Mouse (Mus musculus): ENCODE measurements around the gene Fhit.
"Not testable (repeated sequence)": the region's sequence is repeated elsewhere in the genome, so short reads cannot be mapped to it uniquely, and the experiment has no call there.

The Fhit gene

DNA sequence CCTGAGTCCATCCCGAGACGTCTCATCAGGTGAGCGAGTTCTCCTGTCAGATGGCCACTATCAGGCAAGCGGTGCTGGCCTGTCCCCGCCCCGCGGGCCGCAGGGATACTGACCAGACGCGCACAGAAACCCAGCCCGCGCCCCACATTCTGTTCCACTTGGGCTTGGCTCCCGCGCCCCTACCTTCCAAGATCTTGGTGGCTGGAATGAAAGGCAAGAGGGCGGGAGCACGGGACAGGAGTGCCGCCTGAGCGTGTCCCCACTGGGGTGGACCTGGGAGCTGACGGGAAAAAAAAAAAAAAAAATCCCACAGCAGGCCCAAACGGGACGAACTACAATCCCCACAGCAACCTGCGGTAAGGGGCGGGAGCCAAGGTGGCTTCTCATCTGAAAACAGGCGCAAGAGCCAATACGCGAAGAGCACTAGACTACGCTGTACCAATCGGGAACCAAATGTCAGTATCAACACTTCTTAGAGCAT is at the start of gene Fhit:
Gene Fhit, minus strand, starts transcription at position 285 of the 481 bp plus-strand sequence.
- CTCF ChIA-PET: no interaction called here

- CTCF ChIA-PET: no interaction called here
These were observed 45.0 kb upstream of the Fhit start for GRCm38 (mm10) chr14:11206786-11207185.

GRCm38 (mm10) chr14:11160806-11161450 is 907 bp downstream of the Fhit start:
- CTCF ChIA-PET: no interaction called here

DNA sequence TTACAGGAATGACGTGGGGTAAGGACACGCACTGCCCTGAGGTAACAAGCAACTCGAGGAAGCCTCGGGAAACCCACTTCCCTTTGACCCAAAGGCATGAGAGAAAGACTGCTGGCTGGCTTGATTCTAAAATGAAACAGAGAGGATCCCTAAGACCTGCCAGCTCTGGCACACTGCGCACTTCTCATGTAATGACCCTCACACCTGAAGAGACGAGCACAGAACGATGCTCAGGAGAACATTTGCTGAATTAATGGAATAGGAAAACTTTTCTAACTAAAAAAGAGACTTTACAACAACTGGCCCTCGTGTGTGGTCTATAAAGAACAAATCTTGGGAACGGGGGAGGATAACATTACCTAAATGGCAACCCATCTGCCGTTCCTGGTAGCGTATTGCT is 2.2 kb downstream of the Fhit start:
- CTCF ChIA-PET: no interaction called here

DNA sequence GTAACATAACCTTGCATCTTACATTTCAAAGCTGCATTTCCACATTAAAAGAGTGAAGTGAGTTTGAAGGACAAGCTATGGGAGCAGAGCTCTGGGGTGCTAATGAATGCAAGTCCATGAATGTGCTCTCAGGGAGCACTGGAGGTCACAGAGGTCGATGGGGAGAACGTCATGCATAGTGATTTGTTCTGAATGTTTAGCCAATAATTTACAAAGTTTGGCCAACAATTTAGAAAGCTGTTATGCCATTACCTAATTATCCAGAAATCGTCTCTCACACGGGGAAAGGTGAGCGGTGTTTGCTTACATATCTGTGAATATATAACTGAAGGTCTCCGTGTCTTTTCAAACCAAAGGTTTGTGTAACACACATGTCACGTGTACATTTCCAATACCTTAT is 2.8 kb downstream of the Fhit start:
- CTCF ChIA-PET: no interaction called here

GRCm38 (mm10) chr14:11157741-11158140 is 4.1 kb downstream of the Fhit start:
- CTCF ChIA-PET: no interaction called here

GRCm38 (mm10) chr14:11151634-11152321 is 10.1 kb downstream of the Fhit start:
- CTCF ChIA-PET: no interaction called here

DNA sequence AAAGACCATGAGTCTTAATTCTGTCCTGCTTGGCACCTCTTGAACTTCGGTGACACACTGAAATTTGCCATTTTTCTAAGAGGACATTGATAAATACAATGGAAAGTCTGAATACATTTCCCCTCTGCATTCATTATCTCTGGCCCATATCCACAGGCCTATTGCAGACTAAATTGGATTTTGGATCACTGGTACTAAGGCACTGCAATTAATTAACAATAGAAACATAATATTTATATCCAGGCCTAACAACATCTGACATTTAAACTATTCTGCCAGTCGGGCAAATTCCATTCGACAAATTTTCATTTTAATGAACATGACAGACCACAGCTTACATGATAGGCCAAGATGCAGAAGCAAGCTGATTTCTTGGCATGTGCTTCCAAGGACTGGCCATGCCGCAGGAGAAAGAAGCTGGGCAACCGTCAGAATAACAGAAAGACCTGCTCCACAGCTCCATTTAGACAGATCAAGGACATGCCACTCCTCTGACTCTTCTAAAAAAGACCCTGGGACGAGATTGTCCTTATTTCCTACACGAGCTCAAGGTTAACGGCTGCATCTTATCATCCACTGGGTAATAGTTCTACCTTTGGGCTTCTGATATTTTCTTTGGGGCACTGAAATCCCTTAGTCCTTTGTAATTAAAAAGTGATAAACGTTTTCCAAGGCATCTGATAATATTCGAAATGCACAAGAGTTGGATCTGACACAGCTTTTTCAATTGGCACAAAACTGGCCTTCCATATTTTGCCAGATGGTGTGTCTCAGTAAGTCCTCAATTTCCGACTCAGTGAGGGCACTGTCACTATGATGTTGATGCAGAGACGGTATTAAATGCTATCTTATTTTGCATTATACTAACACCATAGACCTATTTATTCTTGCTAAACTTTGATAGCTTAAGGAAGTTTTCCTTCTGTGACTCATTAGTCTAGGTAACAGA is 27.8 kb downstream of the Fhit start:
- CTCF ChIA-PET: no interaction called here

GRCm38 (mm10) chr14:11132637-11133474 is 29.0 kb downstream of the Fhit start:
- CTCF ChIA-PET: no interaction called here

- CTCF ChIA-PET: no interaction called here
These were observed 36.7 kb downstream of the Fhit start for GRCm38 (mm10) chr14:11125096-11125495.

GRCm38 (mm10) chr14:11119076-11119475 is 42.8 kb downstream of the Fhit start:
- CTCF ChIA-PET: no interaction called here

- CTCF ChIA-PET: no interaction called here
These were observed 76.2 kb downstream of the Fhit start for GRCm38 (mm10) chr14:11085596-11085995.

- CTCF ChIA-PET: no interaction called here
These were observed 77.9 kb downstream of the Fhit start for GRCm38 (mm10) chr14:11083946-11084345.

- CTCF ChIA-PET: no interaction called here
These were observed 78.4 kb downstream of the Fhit start for GRCm38 (mm10) chr14:11083462-11083861.

DNA sequence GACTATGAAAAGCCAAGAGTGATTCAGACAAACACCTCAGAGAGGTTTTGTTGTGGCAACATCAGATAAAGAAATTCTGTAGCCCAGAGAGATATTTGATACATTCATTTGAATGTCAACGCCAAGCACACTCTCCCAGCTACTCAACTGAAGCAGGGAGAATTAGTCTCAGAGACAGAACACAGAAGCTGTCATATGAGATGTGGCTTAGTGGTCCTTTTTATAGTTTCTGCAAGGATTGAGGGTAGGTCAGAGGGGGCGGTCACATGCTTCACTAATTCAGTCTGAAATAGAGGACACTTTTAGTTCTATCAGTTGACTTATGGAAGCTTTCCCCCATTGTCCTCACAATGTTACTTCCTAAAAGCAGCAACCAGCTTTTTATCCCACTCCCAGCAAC is 98.2 kb downstream of the Fhit start:
- CTCF ChIA-PET: no interaction called here

DNA sequence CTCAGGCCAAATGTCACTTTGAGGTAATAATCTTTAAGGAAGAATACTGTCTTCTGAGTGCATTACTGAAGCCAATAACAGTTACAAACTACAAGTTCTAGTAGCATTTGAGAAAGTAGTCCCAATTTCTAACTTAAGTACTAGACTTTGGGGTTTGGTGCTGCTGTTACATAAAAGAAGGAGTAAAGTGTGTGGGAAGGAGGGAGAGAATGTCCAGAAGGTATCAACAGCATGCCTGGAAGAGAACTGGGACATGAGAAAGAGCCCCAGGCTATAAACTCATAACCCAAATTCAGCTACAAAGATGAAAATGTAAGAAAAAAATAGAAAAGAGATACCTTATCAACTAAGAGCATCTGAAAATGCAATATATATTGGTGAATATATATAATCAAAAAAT is 101.6 kb downstream of the Fhit start:
- CTCF ChIA-PET: no interaction called here

- CTCF ChIA-PET: not testable (repeated sequence)
These were observed 122.1 kb downstream of the Fhit start for GRCm38 (mm10) chr14:11039503-11040300.

DNA sequence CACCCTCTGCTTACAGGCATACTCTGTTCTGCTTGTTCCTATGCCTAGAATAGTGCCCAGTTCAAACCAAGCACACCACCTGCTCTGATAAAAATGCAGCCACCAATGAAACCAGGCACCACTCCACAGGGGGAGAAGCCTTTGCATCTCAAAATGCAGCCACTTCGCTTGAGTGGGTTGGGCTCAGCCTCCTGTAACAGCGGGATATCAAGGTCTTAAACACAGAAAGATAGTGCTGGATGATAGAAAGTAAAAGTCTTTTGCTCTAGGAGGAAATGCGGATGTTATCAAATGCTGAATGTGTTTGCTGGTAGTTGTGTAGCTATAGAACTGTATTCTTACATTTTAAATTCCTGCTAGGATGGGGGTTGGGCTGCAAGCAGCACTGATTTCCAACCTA is 140.4 kb downstream of the Fhit start:
- CTCF ChIA-PET: interaction anchor here (0.6 kb wide), 1 partner anchor 62 kb away, joined by 5 read pairs; no protein-coding TSS in a partner anchor

DNA sequence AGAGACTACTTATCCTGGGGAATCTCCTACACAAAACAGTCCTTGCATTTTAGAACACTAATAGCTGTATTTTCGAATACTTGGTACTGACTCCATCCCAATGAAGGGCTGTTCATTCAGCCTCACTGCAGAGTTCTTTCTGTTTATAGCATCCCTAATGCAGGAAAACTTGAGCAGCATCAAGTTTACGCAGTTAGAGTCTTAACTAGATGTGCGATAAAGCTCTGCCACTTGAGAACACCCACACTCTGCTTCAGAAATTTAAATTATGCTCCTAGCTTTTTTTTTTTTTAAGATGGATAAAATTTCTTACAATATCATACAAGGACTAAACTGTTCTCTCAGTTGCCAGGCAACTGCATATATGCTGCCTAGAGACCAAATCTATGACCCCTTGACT is 183.2 kb downstream of the Fhit start:
- CTCF ChIA-PET: no interaction called here

DNA sequence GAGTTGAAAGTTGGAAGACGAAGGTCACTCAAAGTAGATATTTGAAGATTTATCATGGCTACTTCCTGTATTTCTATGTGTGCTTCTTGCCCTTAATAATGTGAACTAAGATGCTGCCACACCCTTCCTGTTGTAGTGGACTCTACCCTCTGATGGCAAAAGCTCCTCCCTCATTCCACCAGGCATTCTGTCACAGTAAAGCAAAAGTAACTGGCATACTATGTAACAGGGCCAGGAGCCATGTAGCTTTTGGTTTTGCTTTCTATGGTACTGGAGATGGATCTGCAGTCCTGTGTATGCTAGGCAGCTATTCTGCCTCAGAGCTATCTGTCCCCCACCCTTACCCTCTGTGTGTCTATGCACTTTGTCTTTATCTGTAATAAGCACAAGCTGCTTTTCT is 220.2 kb downstream of the Fhit start:
- CTCF ChIA-PET: no interaction called here

GRCm38 (mm10) chr14:10933667-10934066 is 228.2 kb downstream of the Fhit start:
- CTCF ChIA-PET: no interaction called here

Measured in spleen, embryonic (tissue).